Mouse (Mus musculus) stomach, postnatal 0 days (tissue): ENCODE measurements around the gene Clint1.

ENCODE experiments used
- CTCF ChIP-seq: IDR thresholded peaks from 2 replicates; pipeline ENCODE4 v1.5.1; 2016; ENCODE audit warnings: antibody characterized with exemption, low read depth, mild to moderate bottlenecking, moderate library complexity
- EP300 ChIP-seq: optimal IDR thresholded peaks from 2 replicates; pipeline ENCODE3; 2016; ENCODE audit warnings: antibody characterized with exemption

DNA sequence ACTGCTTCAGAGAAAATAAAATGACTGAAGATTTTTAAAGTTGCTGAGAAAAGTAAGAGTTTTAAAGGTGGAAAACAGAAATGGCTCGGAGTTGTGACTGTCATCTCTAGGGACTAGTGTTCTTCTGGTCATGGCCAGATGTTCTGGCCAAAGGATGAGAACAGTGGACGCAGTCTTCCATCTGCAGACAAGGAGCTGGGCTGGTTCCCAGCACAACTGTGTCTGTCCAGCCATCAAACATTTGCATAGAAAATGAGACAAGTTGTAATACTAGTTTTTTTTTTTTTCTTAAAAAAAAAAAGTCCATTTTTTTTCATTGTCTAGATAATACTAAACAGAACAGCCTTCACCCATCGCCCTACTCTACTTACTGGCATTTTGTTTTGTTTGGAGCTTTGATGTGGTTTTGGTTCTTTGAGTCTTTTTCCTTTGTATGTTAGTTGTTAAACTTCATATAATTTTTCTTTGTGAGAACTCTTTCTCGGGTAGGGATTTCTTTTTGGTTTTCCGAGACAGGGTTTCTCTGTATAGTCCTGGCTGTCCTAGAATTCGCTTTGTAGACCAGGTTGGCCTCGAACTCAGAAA, 23.6 kb downstream of the Clint1 start:
- TF ChIP-seq CTCF: no peak
- TF ChIP-seq EP300: no peak
